Mouse (Mus musculus) liver, embryonic 14.5 days (tissue): Measurements from ENCODE around the gene Zfp866.

Experiments used
- CTCF ChIP-seq: IDR thresholded peaks from 2 replicates; pipeline ENCODE4 v1.5.1; 2016; ENCODE audit warnings: antibody characterized with exemption, low read depth, control low read depth
- EP300 ChIP-seq: IDR thresholded peaks from 2 replicates; pipeline ENCODE4 v1.6.1; 2016; ENCODE audit warnings: antibody characterized with exemption, low read depth

DNA sequence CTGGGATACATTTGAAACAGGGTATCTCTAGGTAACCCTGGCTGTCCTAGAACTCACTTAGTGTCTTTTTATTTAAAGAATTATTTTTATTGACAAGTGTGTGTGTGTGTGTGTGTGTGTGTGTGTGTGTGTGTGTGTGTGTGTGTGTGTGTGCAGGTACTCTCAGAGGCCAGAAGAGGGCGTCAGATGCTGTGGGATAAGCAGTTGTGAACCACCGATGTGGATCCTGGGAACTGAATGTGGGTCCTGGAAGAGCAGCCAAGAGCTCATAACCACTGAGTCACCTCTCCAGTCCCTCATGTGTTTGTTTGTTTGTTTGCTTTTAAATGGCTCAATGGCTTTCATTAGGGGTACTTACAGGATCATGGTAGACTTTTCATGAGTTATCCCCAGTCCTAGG is 23.9 kb upstream of the Zfp866 start:
- TF ChIP-seq CTCF (no peak), EP300 (no peak)
